Mouse (Mus musculus): ENCODE measurements around the gene Ociad1.

- no peak for TF ChIP-seq CTCF (IDR thresholded peaks at IDR 0.05; ENCODE audit: low read depth, low read length)
- TF ChIP-seq POLR2A (IDR thresholded peaks at IDR 0.05; ENCODE audit: insufficient read depth, low read length): no peak
- TF ChIP-seq EP300 (IDR thresholded peaks at IDR 0.05; ENCODE audit: insufficient read depth, low read depth, low read length): no peak
Observed at GRCm38 (mm10) chr5:73273171-73273570, 19.4 kb upstream of the Ociad1 start.
